Mouse (Mus musculus) liver, embryonic 16.5 days (tissue): Measurements from ENCODE around the gene Mgme1. TPM values are rescaled to one million over a fixed set of nuclear protein-coding genes. Genes with fewer than 3 reads are reported as not detected.
A peak's percentile ranks its signal among the peaks of the same experiment; 100 is the strongest.

Source experiments
- ATAC-seq: fragments of 200-750 bp; cut with Nextera tagmentation; 2 replicates; pipeline ENCODE4 v1.8.0; 2017; ENCODE audit warnings: low read depth, mild to moderate bottlenecking, moderate number of reproducible peaks, moderate library complexity
- H3K27ac ChIP-seq: fragments of 300-500 bp; sonication (generic); 2 replicates; pipeline ENCODE4 v1.5.1; 2014; ENCODE audit warnings: mild to moderate bottlenecking, low read length
- H3K27me3 ChIP-seq: fragments of 300-500 bp; sonication (generic); 2 replicates; pipeline ENCODE4 v1.6.1; 2014; ENCODE audit warnings: low read depth, low read length, mixed read lengths; ENCODE audit not compliant: control insufficient read depth, insufficient read depth
- H3K36me3 ChIP-seq: fragments of 300-500 bp; sonication (generic); 2 replicates; pipeline ENCODE4 v1.6.1; 2014; ENCODE audit warnings: mild to moderate bottlenecking; ENCODE audit not compliant: control insufficient read depth, insufficient read depth
- H3K4me1 ChIP-seq: fragments of 300-500 bp; sonication (generic); 2 replicates; pipeline ENCODE4 v1.6.1; 2014; ENCODE audit warnings: low read depth, low read length, mixed read lengths; ENCODE audit not compliant: control insufficient read depth
- H3K4me2 ChIP-seq: fragments of 300-500 bp; sonication (generic); 2 replicates; pipeline ENCODE4 v1.6.1; 2014; ENCODE audit warnings: low read depth, low read length, mixed read lengths
- H3K4me3 ChIP-seq: fragments of 300-500 bp; sonication (generic); 2 replicates; pipeline ENCODE4 v1.5.1; 2014; ENCODE audit warnings: low read depth, mild to moderate bottlenecking, low read length
- H3K9ac ChIP-seq: fragments of 300-500 bp; sonication (generic); 2 replicates; pipeline ENCODE4 v1.6.1; 2014; ENCODE audit warnings: low read depth, low read length
- H3K9me3 ChIP-seq: fragments of 300-500 bp; sonication (generic); replicated peaks from 2 replicates; pipeline ENCODE4 v1.6.1; 2016; ENCODE audit warnings: low read length; ENCODE audit not compliant: control insufficient read depth
- WGBS: fragments of 180-500 bp; shearing (Covaris S2); extraction: QIAGEN DNeasy Blood & Tissue Kit; methylation state at CpG from one replicate; pipeline ENCODE4 v1.1.7; 2014; ENCODE audit not compliant: insufficient replicate concordance; 5-methylcytosine and 5-hydroxymethylcytosine counted together
- polyA plus RNA-seq: library from polyadenylated mRNA; unstranded; fragments of >200 nt; fragmentation: Nextera tagmentation; extraction: Ambion mirVana; gene quantifications from 2 replicates; pipeline ENCODE4 v1.2.1, GENCODE M21; 2015

Mgme1 gene
- polyA plus RNA-seq, 1 experiment from 2014 or later: 8.1 TPM

- Histone ChIP-seq H3K9me3 (no peaks in the 10 kb centered on the region), H3K36me3 (peaks cover 4% of the 10 kb centered on the region), H3K27ac (peak overlapping the region; percentile 54), H3K4me1 (peaks cover 44% of the 10 kb centered on the region), H3K4me3 (peak overlapping the region; percentile 91), H3K27me3 (no peaks in the 10 kb centered on the region), H3K9ac (peak overlapping the region; percentile 94), H3K4me2 (peak overlapping the region; percentile 86)
- no peak for ATAC-seq
- 4% methylated on average over 6 of the region's 6 CpGs for WGBS
Observed at GRCm38 (mm10) chr2:144268446-144269305, 1.8 kb upstream of the Mgme1 start.

GRCm38 (mm10) chr2:144269306-144269650, 1.2 kb upstream of the Mgme1 start:
- ATAC-seq: no peak
- no peaks in the 10 kb centered on the region; the same call in none of the 2 replicates for H3K36me3 ChIP-seq

GRCm38 (mm10) chr2:144269679-144270475, 586 bp upstream of the Mgme1 start:
- ATAC-seq: no peak; the same call in 1 of the 2 replicates
- Histone ChIP-seq H3K27ac (peak overlapping the region; percentile 97), H3K9me3 (no peaks in the 10 kb centered on the region), H3K4me1 (peaks cover 39% of the 10 kb centered on the region), H3K4me2 (peak overlapping the region; percentile 86), H3K4me3 (peak overlapping the region; percentile 91), H3K27me3 (no peaks in the 10 kb centered on the region), H3K36me3 (no peaks in the 10 kb centered on the region; the same call in 1 of the 2 replicates), H3K9ac (peak overlapping the region; percentile 94)
- under 1% methylated on average over 32 of the region's 33 CpGs for WGBS

More at GRCm38 (mm10) chr2:144269306-144269650, 1.2 kb upstream of the Mgme1 start:
- Histone ChIP-seq H3K9me3 (no peaks in the 10 kb centered on the region), H3K4me2 (peak overlapping the region; percentile 86), H3K27me3 (no peaks in the 10 kb centered on the region), H3K9ac (peak overlapping the region; percentile 94), H3K4me1 (peaks cover 41% of the 10 kb centered on the region), H3K27ac (peak overlapping the region; percentile 54), H3K4me3 (peak overlapping the region; percentile 91)
- WGBS: 0% methylated on average over 11 of the region's 11 CpGs

- H3K9ac ChIP-seq: no peak overlapping the region
- peaks cover under 1% of the 10 kb centered on the region; the same call in 1 of the 2 replicates for H3K36me3 ChIP-seq
- WGBS: 73% methylated on average over 12 of the region's 12 CpGs
- no peak overlapping the region for H3K27ac ChIP-seq
- H3K4me3 ChIP-seq: no peak overlapping the region
- H3K9me3 ChIP-seq: no peaks in the 10 kb centered on the region
- H3K4me1 ChIP-seq: peaks cover 28% of the 10 kb centered on the region
- no peak for ATAC-seq
- 0 out of 2 replicates have a peak overlapping the region, but pooled peaks have one; percentile 4 for H3K4me2 ChIP-seq
- H3K27me3 ChIP-seq: no peaks in the 10 kb centered on the region
Observed at GRCm38 (mm10) chr2:144272088-144272487, 1.6 kb downstream of the Mgme1 start.

DNA sequence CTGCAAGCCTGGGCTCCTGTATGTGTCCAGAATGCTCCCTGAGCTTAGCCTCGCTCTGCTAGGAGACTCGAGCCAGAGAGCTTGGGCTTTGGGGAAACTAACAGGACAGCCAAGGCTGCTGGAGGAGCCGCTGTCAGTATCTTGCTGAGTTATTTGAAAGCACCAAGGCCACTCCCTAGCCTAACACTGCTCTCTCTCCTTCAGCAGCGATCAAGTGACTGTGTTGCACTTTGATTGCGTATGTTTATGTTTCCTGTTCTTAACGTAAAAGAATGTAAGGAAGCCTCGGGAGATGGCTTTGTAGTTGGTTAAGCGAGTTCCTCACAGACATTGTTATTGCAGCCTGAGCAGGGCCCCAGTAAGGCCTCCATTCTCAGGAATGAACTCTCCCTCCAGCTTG, 4.3 kb downstream of the Mgme1 start:
- Histone ChIP-seq H3K4me1 (peaks cover 13% of the 10 kb centered on the region), H3K4me3 (no peak overlapping the region), H3K27ac (peak overlapping the region; percentile 58), H3K36me3 (peaks cover 10% of the 10 kb centered on the region), H3K9ac (0 out of 2 replicates have a peak overlapping the region, but pooled peaks have one; percentile 13), H3K27me3 (no peaks in the 10 kb centered on the region), H3K4me2 (0 out of 2 replicates have a peak overlapping the region, but pooled peaks have one; percentile 7), H3K9me3 (no peaks in the 10 kb centered on the region)
- WGBS: 19% methylated on average over 8 of the region's 8 CpGs
- ATAC-seq: no peak

DNA sequence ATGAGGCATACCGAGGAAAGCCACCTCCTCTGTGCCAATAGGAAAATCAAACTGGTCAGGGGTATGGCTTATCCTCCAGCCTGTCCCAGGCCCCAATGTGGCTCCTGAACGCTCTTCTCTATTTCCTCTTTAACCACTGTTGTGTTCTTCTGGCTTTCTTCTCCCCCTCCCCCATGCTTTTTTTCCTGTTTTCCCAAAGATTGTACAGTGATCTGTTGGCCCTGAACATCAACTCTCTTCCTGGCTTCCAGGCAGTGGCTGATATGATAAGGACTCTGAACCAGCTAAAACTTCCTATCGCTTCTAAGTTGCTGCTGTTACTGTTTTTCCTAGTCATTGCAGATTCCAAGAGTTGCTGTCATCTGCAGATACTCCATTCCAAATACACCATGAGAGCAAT, 6.4 kb downstream of the Mgme1 start:
- peak; percentile 35 for ATAC-seq
- Histone ChIP-seq H3K36me3 (peaks cover 10% of the 10 kb centered on the region), H3K27me3 (no peaks in the 10 kb centered on the region), H3K9ac (no peak overlapping the region), H3K4me2 (no peak overlapping the region), H3K27ac (no peak overlapping the region), H3K4me1 (peaks cover 9% of the 10 kb centered on the region), H3K4me3 (no peak overlapping the region), H3K9me3 (no peaks in the 10 kb centered on the region)
- 56% methylated on average over 3 of the region's 3 CpGs for WGBS

DNA sequence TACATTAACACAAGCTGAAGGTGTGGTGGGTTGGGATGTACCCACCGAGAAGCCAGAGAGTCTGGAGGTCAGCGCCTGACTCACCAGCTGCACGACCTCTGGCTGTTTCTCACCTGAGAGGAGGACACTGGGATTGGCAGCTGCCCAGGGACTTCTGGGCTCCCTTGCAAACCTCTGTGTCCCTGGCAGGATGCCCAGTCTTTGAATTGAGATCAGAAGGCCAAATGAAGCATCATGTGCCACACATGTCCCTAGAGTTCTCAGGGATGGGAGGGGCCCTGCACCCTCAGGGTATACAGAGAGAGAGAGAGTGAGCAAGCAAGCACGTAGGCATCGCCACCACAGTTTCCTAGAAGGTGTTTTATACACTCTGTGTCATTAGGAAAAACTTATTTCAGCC, 9.3 kb downstream of the Mgme1 start:
- H3K4me3 ChIP-seq: no peak overlapping the region
- H3K4me1 ChIP-seq: peaks cover 4% of the 10 kb centered on the region
- peak; percentile 75 for ATAC-seq
- 0 out of 2 replicates have a peak overlapping the region, but pooled peaks have one; percentile 33 for H3K27ac ChIP-seq
- 72% methylated on average over 5 of the region's 5 CpGs for WGBS
- peaks cover 10% of the 10 kb centered on the region for H3K36me3 ChIP-seq
- H3K4me2 ChIP-seq: no peak overlapping the region
- no peak overlapping the region for H3K9ac ChIP-seq
- no peaks in the 10 kb centered on the region for H3K27me3 ChIP-seq
- H3K9me3 ChIP-seq: no peaks in the 10 kb centered on the region

DNA sequence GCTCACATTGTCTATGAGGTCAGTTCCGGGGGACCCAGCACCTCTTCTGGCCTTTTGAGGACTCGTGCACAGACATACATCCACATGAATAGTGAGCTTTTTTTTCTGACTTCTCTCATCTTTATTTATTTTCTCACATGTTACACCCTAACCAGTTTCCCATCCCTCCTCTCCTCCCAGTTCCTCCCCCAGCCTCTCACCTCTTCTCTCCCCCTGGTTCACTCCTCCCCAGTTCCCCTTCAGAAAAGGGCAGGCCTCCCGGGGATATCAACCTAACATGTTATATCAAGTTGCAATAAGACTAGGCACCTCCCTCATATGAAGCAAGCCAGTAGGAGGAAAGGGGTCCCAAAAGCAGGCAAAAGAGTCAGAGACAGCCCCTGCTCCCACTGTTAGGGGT, 10.1 kb downstream of the Mgme1 start:
- Histone ChIP-seq H3K9me3 (no peaks in the 10 kb centered on the region), H3K4me3 (no peak overlapping the region), H3K27me3 (no peaks in the 10 kb centered on the region), H3K36me3 (peaks cover 10% of the 10 kb centered on the region), H3K4me2 (no peak overlapping the region), H3K9ac (no peak overlapping the region), H3K4me1 (no peaks in the 10 kb centered on the region), H3K27ac (no peak overlapping the region)
- 76% methylated on average over 3 of the region's 3 CpGs for WGBS
- ATAC-seq: no peak
